Mouse (Mus musculus) gastrocnemius, postnatal 10 days (tissue): ENCODE measurements at regions not wholly inside any gene's neighbourhood (a gene's known extent, or its start where the extent isn't known, plus 50 kb on each side); places are given as distances from the start of the nearest gene placed in this dataset.

Experiments used
- DNase-seq: peaks from one replicate; pipeline ENCODE4 v3.0.0; 2021; ENCODE audit warnings: mixed read lengths

- no peak for DNase-seq
These were observed 52.8 kb upstream of the Rnf32 start for GRCm38 (mm10) chr5:29142957-29143356.

- no peak for DNase-seq
These were observed 53.3 kb upstream of the Rnf32 start for GRCm38 (mm10) chr5:29142502-29142901.

GRCm38 (mm10) chr5:29137481-29137880 lies 58.3 kb upstream of the Rnf32 start:
- DNase-seq, result no peak

- DNase-seq, result no peak
These were observed 63.5 kb upstream of the Rnf32 start for GRCm38 (mm10) chr5:29132261-29132660.

- no peak for DNase-seq
These were observed 64.0 kb upstream of the Rnf32 start for GRCm38 (mm10) chr5:29131762-29132161.

- DNase-seq, result no peak
These were observed 66.1 kb upstream of the Rnf32 start for GRCm38 (mm10) chr5:29129724-29130123.

- DNase-seq, result no peak
These were observed 78.8 kb upstream of the Rnf32 start for GRCm38 (mm10) chr5:29116942-29117341.

GRCm38 (mm10) chr5:29112531-29112930 lies 83.3 kb upstream of the Rnf32 start:
- DNase-seq, result no peak

GRCm38 (mm10) chr5:29107276-29107675 lies 88.5 kb upstream of the Rnf32 start:
- no peak for DNase-seq

GRCm38 (mm10) chr5:29083288-29083687 lies 112.5 kb upstream of the Rnf32 start:
- no peak for DNase-seq

GRCm38 (mm10) chr5:29054393-29054792 lies 141.4 kb upstream of the Rnf32 start:
- no peak for DNase-seq

GRCm38 (mm10) chr5:29036636-29037035 lies 159.2 kb upstream of the Rnf32 start:
- DNase-seq, result peak; percentile 20

- DNase-seq, result no peak
These were observed 162.3 kb upstream of the Rnf32 start for GRCm38 (mm10) chr5:29033462-29033997.

- no peak for DNase-seq
These were observed 165.3 kb upstream of the Rnf32 start for GRCm38 (mm10) chr5:29030525-29030924.

- DNase-seq, result no peak
These were observed 165.8 kb upstream of the Rnf32 start for GRCm38 (mm10) chr5:29029957-29030356.

- DNase-seq, result no peak
These were observed 170.7 kb upstream of the Rnf32 start for GRCm38 (mm10) chr5:29025045-29025444.

GRCm38 (mm10) chr5:28992796-28993195 lies 203.0 kb upstream of the Rnf32 start:
- DNase-seq, result no peak

GRCm38 (mm10) chr5:28979932-28980331 lies 215.9 kb upstream of the Rnf32 start:
- DNase-seq, result no peak

- no peak for DNase-seq
These were observed 225.4 kb upstream of the Rnf32 start for GRCm38 (mm10) chr5:28970404-28970803.

- no peak for DNase-seq
These were observed 240.8 kb upstream of the Rnf32 start for GRCm38 (mm10) chr5:28955036-28955435.

- no peak for DNase-seq
These were observed 248.3 kb upstream of the Rnf32 start for GRCm38 (mm10) chr5:28947465-28947864.

- no peak for DNase-seq
These were observed 252.0 kb upstream of the Rnf32 start for GRCm38 (mm10) chr5:28943571-28944316.

GRCm38 (mm10) chr5:28940972-28941371 lies 254.8 kb upstream of the Rnf32 start:
- DNase-seq, result no peak
